Mouse (Mus musculus): ENCODE measurements around the gene Glyat. TPM values are rescaled to one million over a fixed set of nuclear protein-coding genes. Genes with fewer than 3 reads are reported as not detected.

The Glyat gene
- polyA plus RNA-seq, 1 experiment from 2014 or later, result not detected

GRCm38 (mm10) chr19:12684638-12685037, 51.5 kb downstream of the Glyat start:
- H3K9me3 ChIP-seq (replicated peaks), result no peaks in the 10 kb centered on the region

GRCm38 (mm10) chr19:12685231-12685630, 52.1 kb downstream of the Glyat start:
- H3K4me3 ChIP-seq, result no peak overlapping the region

More at GRCm38 (mm10) chr19:12684638-12685037, 51.5 kb downstream of the Glyat start:
- Histone ChIP-seq H3K4me1 (replicated peaks) (no peaks in the 10 kb centered on the region), H3K36me3 (no peaks in the 10 kb centered on the region), H3K27ac (ENCODE audit: poor library complexity, severe bottlenecking) (no peak overlapping the region), H3K4me3 (no peak overlapping the region), H3K4me2 (no peak overlapping the region), H3K9ac (no peak overlapping the region), H3K27me3 (replicated peaks) (no peaks in the 10 kb centered on the region)
- ATAC-seq (ENCODE audit: insufficient number of reproducible peaks, low FRiP score), result no peak

GRCm38 (mm10) chr19:12695590-12695989, 62.5 kb downstream of the Glyat start, which contains the start of gene Keg1:
Gene Keg1 (plus strand): TSS chr19:12695786.
- Histone ChIP-seq H3K27me3 (replicated peaks) (no peaks in the 10 kb centered on the region), H3K9me3 (replicated peaks) (no peaks in the 10 kb centered on the region), H3K4me1 (replicated peaks) (no peaks in the 10 kb centered on the region), H3K4me2 (no peak within 1 kb of the TSS), H3K4me3 (no peak within 1 kb of the TSS), H3K36me3 (no peaks in the 10 kb centered on the region), H3K9ac (no peak within 1 kb of the TSS), H3K27ac (ENCODE audit: poor library complexity, severe bottlenecking) (no peak within 1 kb of the TSS)
- no peak for ATAC-seq (ENCODE audit: insufficient number of reproducible peaks, low FRiP score)
- 68% methylated on average over 3 of the region's 3 CpGs for WGBS

More at GRCm38 (mm10) chr19:12685231-12685630, 52.1 kb downstream of the Glyat start:
- Histone ChIP-seq H3K27me3 (replicated peaks) (no peaks in the 10 kb centered on the region), H3K4me2 (no peak overlapping the region), H3K36me3 (no peaks in the 10 kb centered on the region), H3K4me1 (replicated peaks) (no peaks in the 10 kb centered on the region), H3K9ac (no peak overlapping the region), H3K27ac (ENCODE audit: poor library complexity, severe bottlenecking) (no peak overlapping the region), H3K9me3 (replicated peaks) (no peaks in the 10 kb centered on the region)
- no peak for ATAC-seq (ENCODE audit: insufficient number of reproducible peaks, low FRiP score)

GRCm38 (mm10) chr19:12696221-12696620, 63.1 kb downstream of the Glyat start:
- H3K36me3 ChIP-seq, result no peaks in the 10 kb centered on the region
- no peak overlapping the region for H3K9ac ChIP-seq
- H3K9me3 ChIP-seq (replicated peaks), result no peaks in the 10 kb centered on the region
- H3K4me1 ChIP-seq (replicated peaks), result no peaks in the 10 kb centered on the region
- no peak for ATAC-seq (ENCODE audit: insufficient number of reproducible peaks, low FRiP score)
- no peaks in the 10 kb centered on the region for H3K27me3 ChIP-seq (replicated peaks)
- H3K4me2 ChIP-seq, result no peak overlapping the region
- no peak overlapping the region for H3K4me3 ChIP-seq
- H3K27ac ChIP-seq (ENCODE audit: poor library complexity, severe bottlenecking), result no peak overlapping the region

Other genes with a start within 250 kb of the Glyat start
- gene Olfr1440, start 246.0 kb upstream of the Glyat start, polyA plus RNA-seq (2016; fragmentation: Nextera tagmentation; extraction: Ambion mirVana), result not detected in 2 replicates
- not detected in 2 replicates for gene Olfr1441, start 215.9 kb upstream of the Glyat start, polyA plus RNA-seq (2016; fragmentation: Nextera tagmentation; extraction: Ambion mirVana)
- not detected in 2 replicates for gene Pfpl, start 205.4 kb upstream of the Glyat start, polyA plus RNA-seq (2016; fragmentation: Nextera tagmentation; extraction: Ambion mirVana)
- 0.06 and 0.18 TPM in 2 replicates for gene Mpeg1, start 172.5 kb upstream of the Glyat start, polyA plus RNA-seq (2016; fragmentation: Nextera tagmentation; extraction: Ambion mirVana)
- gene Dtx4, start 131.9 kb upstream of the Glyat start, polyA plus RNA-seq (2016; fragmentation: Nextera tagmentation; extraction: Ambion mirVana), result 1.4 and 1.7 TPM in 2 replicates
- gene Fam111a, start 87.6 kb upstream of the Glyat start, polyA plus RNA-seq (2016; fragmentation: Nextera tagmentation; extraction: Ambion mirVana), result 21.0 and 21.8 TPM in 2 replicates
- 0.08 and 0.15 TPM in 2 replicates for gene Gm4952, start 33.3 kb upstream of the Glyat start, polyA plus RNA-seq (2016; fragmentation: Nextera tagmentation; extraction: Ambion mirVana)
- gene Olfr1442, start 37.1 kb downstream of the Glyat start, polyA plus RNA-seq (2016; fragmentation: Nextera tagmentation; extraction: Ambion mirVana), result not detected in 2 replicates
- not detected in 2 replicates for gene Olfr1443, start 44.8 kb downstream of the Glyat start, polyA plus RNA-seq (2016; fragmentation: Nextera tagmentation; extraction: Ambion mirVana)
- gene Keg1, start 62.5 kb downstream of the Glyat start, polyA plus RNA-seq (2016; fragmentation: Nextera tagmentation; extraction: Ambion mirVana), result not detected in 2 replicates
- 0.69 and 1.2 TPM in 2 replicates for gene Cntf, start 132.3 kb downstream of the Glyat start, polyA plus RNA-seq (2016; fragmentation: Nextera tagmentation; extraction: Ambion mirVana)
- gene Zfp91, start 162.8 kb downstream of the Glyat start, polyA plus RNA-seq (2016; fragmentation: Nextera tagmentation; extraction: Ambion mirVana), result 14.8 and 16.4 TPM in 2 replicates
- gene Lpxn, start 162.9 kb downstream of the Glyat start, polyA plus RNA-seq (2016; fragmentation: Nextera tagmentation; extraction: Ambion mirVana), result 0.54 and 0.75 TPM in 2 replicates
- not detected in 2 replicates for gene Gm5244, start 213.4 kb downstream of the Glyat start, polyA plus RNA-seq (2016; fragmentation: Nextera tagmentation; extraction: Ambion mirVana)
- not detected in 2 replicates for gene Olfr1444, start 224.0 kb downstream of the Glyat start, polyA plus RNA-seq (2016; fragmentation: Nextera tagmentation; extraction: Ambion mirVana)